20 mouse cellular contexts compared by ENCODE assay signal in genomic region chr5:64232872-64233271, GRCm38 (mm10).
"Had no signal": no experiment of that assay in that cellular context is flagged by ENCODE, and none has a peak within 500 bp of the region (broad histone marks: within the 10 kb centered on the region; RNA-seq: fewer than 3 reads in every experiment).

No protein-coding gene starts in this region.

- H3K36me3 ChIP-seq: kidney, embryonic 15.5 days; liver, embryonic 13.5 days; midbrain, embryonic 15.5 days; neural tube, embryonic 12.5 days; neural tube, embryonic 15.5 days had no signal

- H3K4me2 ChIP-seq: kidney, embryonic 15.5 days; liver, embryonic 13.5 days; midbrain, embryonic 11.5 days; midbrain, embryonic 15.5 days; neural tube, embryonic 12.5 days; neural tube, embryonic 15.5 days had no signal

- H3K9ac ChIP-seq: kidney, embryonic 15.5 days; liver, embryonic 13.5 days; midbrain, embryonic 15.5 days; neural tube, embryonic 12.5 days; neural tube, embryonic 15.5 days had no signal

- ATAC-seq: inflammation-experienced regulatory T-cells, adult 6 months; midbrain, embryonic 15.5 days had no signal

- H3K9me3 ChIP-seq: kidney, embryonic 15.5 days; liver, embryonic 13.5 days; midbrain, embryonic 15.5 days; neural tube, embryonic 12.5 days; neural tube, embryonic 15.5 days had no signal

- H3K4me3 ChIP-seq: kidney, embryonic 15.5 days; liver, embryonic 13.5 days; midbrain, embryonic 15.5 days; neural tube, embryonic 12.5 days; neural tube, embryonic 15.5 days had no signal

- H3K27me3 ChIP-seq: kidney, embryonic 15.5 days; liver, embryonic 13.5 days; midbrain, embryonic 15.5 days; neural tube, embryonic 12.5 days; neural tube, embryonic 15.5 days had no signal

- H3K27ac ChIP-seq: kidney, embryonic 15.5 days; liver, embryonic 13.5 days; midbrain, embryonic 15.5 days; neural tube, embryonic 12.5 days; neural tube, embryonic 15.5 days had no signal

- DNase-seq: kidney, adult 8-10 months; kidney, postnatal 14 days; kidney, postnatal 4 days; liver, embryonic 13.5 days; lung, adult 2 months; lung, postnatal 14 days; lung, postnatal 4 days; right cerebral cortex, adult 18-20 months; right cerebral cortex, postnatal 14 days; right cerebral cortex, postnatal 4 days; spleen, adult 18-20 months; thymus, adult 2 months; thymus, postnatal 14 days; thymus, postnatal 4 days had no signal
